Mouse (Mus musculus) myocyte (in vitro differentiated cells): ENCODE results near the gene Ttc41. TPM values are rescaled to one million over a fixed set of nuclear protein-coding genes. Genes with fewer than 3 reads are reported as not detected.

Experiments
- H3K27me3 ChIP-seq: one replicate; pipeline ENCODE4 v1.6.1; 2011; ENCODE audit not compliant: control insufficient read depth, insufficient read depth, insufficient read length
- H3K36me3 ChIP-seq: one replicate; pipeline ENCODE4 v1.6.1; 2011; ENCODE audit not compliant: control insufficient read depth, insufficient read depth
- H3K4me2 ChIP-seq: one replicate; pipeline ENCODE4 v1.6.1; 2011; ENCODE audit warnings: low read depth, control low read depth
- H3K4me3 ChIP-seq: one replicate; pipeline ENCODE4 v1.5.1; 2011; ENCODE audit warnings: mild to moderate bottlenecking, control low read depth, moderate library complexity
- H3K79me2 ChIP-seq: one replicate; pipeline ENCODE4 v1.6.1; 2011; ENCODE audit not compliant: control insufficient read depth, insufficient read depth
- H3ac ChIP-seq: one replicate; pipeline ENCODE4 v1.6.1; 2011; ENCODE audit not compliant: control insufficient read depth, insufficient read length
- CEBPB ChIP-seq: IDR thresholded peaks from 2 replicates; pipeline ENCODE4 v1.6.1; 2011; ENCODE audit warnings: mild to moderate bottlenecking, moderate library complexity; ENCODE audit not compliant: poor library complexity, insufficient read depth, severe bottlenecking
- E2F4 ChIP-seq: IDR thresholded peaks from one replicate; pipeline ENCODE4 v1.6.1; 2011; ENCODE audit warnings: mild to moderate bottlenecking, control low read depth, moderate library complexity; ENCODE audit not compliant: insufficient read depth
- MAX ChIP-seq: IDR thresholded peaks from one replicate; pipeline ENCODE4 v1.6.1; 2011; ENCODE audit warnings: low read depth, mild to moderate bottlenecking, control low read depth
- MYOD1 ChIP-seq, 3 experiments: IDR thresholded peaks; one replicate each; pipeline ENCODE4 v1.6.1; 2011; ENCODE audit warnings: control low read depth in 2 of 3, low read depth in 2 of 3, mild to moderate bottlenecking in 2 of 3, moderate library complexity in 1 of 3; ENCODE audit not compliant: insufficient read length in 2 of 3, control insufficient read depth in 1 of 3
- MYOG ChIP-seq, 3 experiments: IDR thresholded peaks; one replicate each; pipeline ENCODE4 v1.6.1; 2011; ENCODE audit warnings: control low read depth in 2 of 3, low read depth in 2 of 3, mild to moderate bottlenecking in 2 of 3; ENCODE audit not compliant: insufficient read length in 2 of 3, control insufficient read depth in 1 of 3, insufficient read depth in 1 of 3
- POLR2A ChIP-seq: IDR thresholded peaks from one replicate; pipeline ENCODE4 v1.6.1; 2011; ENCODE audit warnings: low read depth, mild to moderate bottlenecking, control low read depth, moderate library complexity; ENCODE audit not compliant: insufficient read length
- POLR2AphosphoS2 ChIP-seq: IDR thresholded peaks from one replicate; pipeline ENCODE4 v1.6.1; 2011; ENCODE audit warnings: low read depth, control low read depth; ENCODE audit not compliant: insufficient read length
- REST ChIP-seq: IDR thresholded peaks from one replicate; pipeline ENCODE4 v1.6.1; 2011; ENCODE audit warnings: mild to moderate bottlenecking, control low read depth, moderate library complexity; ENCODE audit not compliant: insufficient read depth, insufficient read length
- SRF ChIP-seq: IDR thresholded peaks from one replicate; pipeline ENCODE4 v1.6.1; 2011; ENCODE audit warnings: low read depth; ENCODE audit not compliant: control insufficient read depth, insufficient read length
- TCF12 ChIP-seq: IDR thresholded peaks from one replicate; pipeline ENCODE4 v1.6.1; 2011; ENCODE audit warnings: mild to moderate bottlenecking, control low read depth; ENCODE audit not compliant: poor library complexity, insufficient read depth, severe bottlenecking
- TCF3 ChIP-seq: IDR thresholded peaks from one replicate; pipeline ENCODE4 v1.6.1; 2011; ENCODE audit warnings: low read depth, control low read depth; ENCODE audit not compliant: insufficient read length
- USF1 ChIP-seq: IDR thresholded peaks from one replicate; pipeline ENCODE4 v1.6.1; 2011; ENCODE audit warnings: low read depth, mild to moderate bottlenecking, control low read depth, moderate library complexity
- polyA plus RNA-seq: library from polyadenylated mRNA; unstranded; fragments of >200 nt; fragmentation: generic; extraction: Trizol; gene quantifications from one replicate; pipeline ENCODE4 v1.2.1, GENCODE M21; 2012; ENCODE audit warnings: missing spikeins

Ttc41 gene
- polyA plus RNA-seq, 1 experiment: 0.40 TPM

DNA sequence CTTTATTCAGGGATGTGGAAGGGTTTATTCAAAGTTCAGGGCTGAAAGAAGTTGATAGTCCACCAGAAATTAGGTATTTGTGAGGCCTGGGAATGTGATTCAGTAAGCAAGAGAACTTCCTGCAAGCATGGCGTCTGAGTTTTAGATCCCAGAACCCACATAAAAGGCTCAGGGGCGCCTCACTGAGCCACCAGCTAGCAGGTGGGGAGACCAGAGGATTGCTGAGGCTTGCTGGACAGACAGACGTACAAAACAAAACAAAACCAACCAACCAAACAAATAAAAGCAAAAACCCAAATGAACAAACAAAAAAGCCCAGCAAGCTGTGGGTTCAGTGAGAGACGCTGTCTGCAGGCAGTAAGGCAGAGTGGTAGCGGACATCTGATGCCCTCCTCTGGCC, 77.0 kb downstream of the Ttc41 start:
- Histone ChIP-seq H3K27me3 (no peaks in the 10 kb centered on the region), H3K36me3 (no peaks in the 10 kb centered on the region), H3ac (no peak overlapping the region), H3K4me2 (peak overlapping the region; percentile 31), H3K4me3 (no peak overlapping the region), H3K79me2 (peaks cover 84% of the 10 kb centered on the region)
- TF ChIP-seq MYOG (IDR thresholded peaks at IDR 0.05; ENCODE audit: control insufficient read depth in 1 of 3, insufficient read depth in 1 of 3, insufficient read length in 2 of 3, low read depth in 2 of 3) (no peak), SRF (no peak), MYOD1 (IDR thresholded peaks at IDR 0.05; ENCODE audit: control insufficient read depth in 1 of 3, insufficient read length in 2 of 3, low read depth in 2 of 3) (no peak), CEBPB (no peak), POLR2AphosphoS2 (no peak), USF1 (no peak), TCF3 (no peak), TCF12 (no peak), E2F4 (no peak), MAX (no peak), POLR2A (no peak), REST (no peak)

DNA sequence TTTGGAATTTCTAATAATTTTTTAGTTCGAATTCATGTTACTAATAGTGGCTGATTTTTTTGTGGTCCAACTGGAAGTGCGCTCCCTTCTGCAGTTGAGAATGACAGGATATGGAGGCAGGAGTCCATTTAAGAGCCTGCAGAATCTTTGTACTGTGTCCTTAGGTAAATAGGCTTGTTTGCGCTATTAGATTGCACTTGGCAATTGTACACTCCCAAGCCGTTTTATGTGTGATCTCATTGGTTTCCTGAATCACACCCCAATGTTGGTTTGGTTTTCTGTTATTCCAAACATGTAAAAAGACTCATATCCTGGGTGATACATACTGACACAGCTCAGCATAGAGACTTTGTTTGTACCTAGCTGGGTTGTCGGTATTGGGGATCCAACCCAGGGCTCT, 78.0 kb downstream of the Ttc41 start:
- H3K4me3 ChIP-seq: no peak overlapping the region
- H3K27me3 ChIP-seq: no peaks in the 10 kb centered on the region
- peak overlapping the region; percentile 21 for H3K4me2 ChIP-seq
- TF ChIP-seq SRF (no peak), POLR2A (no peak), MAX (no peak), E2F4 (no peak), USF1 (no peak), CEBPB (no peak), TCF3 (no peak), MYOG (IDR thresholded peaks at IDR 0.05; ENCODE audit: control insufficient read depth in 1 of 3, insufficient read depth in 1 of 3, insufficient read length in 2 of 3, low read depth in 2 of 3) (no peak), MYOD1 (IDR thresholded peaks at IDR 0.05; ENCODE audit: control insufficient read depth in 1 of 3, insufficient read length in 2 of 3, low read depth in 2 of 3) (no peak), TCF12 (no peak)
- no peaks in the 10 kb centered on the region for H3K36me3 ChIP-seq
- no peak overlapping the region for H3ac ChIP-seq
- H3K79me2 ChIP-seq: peaks cover 93% of the 10 kb centered on the region

DNA sequence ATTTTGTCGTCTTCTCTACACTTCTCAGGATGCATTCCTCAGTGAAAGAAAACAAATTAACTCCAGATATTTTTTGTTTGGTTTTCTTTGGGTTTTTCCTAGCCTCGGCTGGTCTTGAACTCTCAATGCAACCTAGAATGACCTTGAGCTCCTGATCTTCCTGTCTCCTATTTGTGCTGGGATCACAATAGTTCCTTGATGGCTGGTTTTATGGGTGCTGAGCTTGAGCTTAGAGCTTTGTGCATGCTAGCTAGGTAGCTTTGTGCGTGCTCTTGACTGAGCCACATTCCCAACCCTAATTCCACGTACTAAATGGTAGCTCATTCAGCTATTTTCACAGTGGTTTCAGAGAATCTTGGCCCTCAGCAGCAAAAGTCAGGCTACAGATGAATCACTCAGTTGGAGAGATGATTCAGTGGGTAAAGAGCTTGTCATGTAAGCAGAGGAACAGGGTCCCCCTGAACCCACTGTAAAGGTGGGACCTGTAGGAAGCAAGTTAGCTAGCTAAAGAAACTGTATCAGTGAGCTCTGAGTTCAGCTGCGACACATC, 78.6 kb downstream of the Ttc41 start:
- peak overlapping the region; percentile 21 for H3K4me2 ChIP-seq
- TF ChIP-seq E2F4 (no peak), MAX (no peak), USF1 (no peak), REST (no peak), CEBPB (no peak), MYOG (IDR thresholded peaks at IDR 0.05; ENCODE audit: control insufficient read depth in 1 of 3, insufficient read depth in 1 of 3, insufficient read length in 2 of 3, low read depth in 2 of 3) (no peak), TCF3 (no peak), TCF12 (no peak), POLR2AphosphoS2 (no peak), SRF (no peak), MYOD1 (IDR thresholded peaks at IDR 0.05; ENCODE audit: control insufficient read depth in 1 of 3, insufficient read length in 2 of 3, low read depth in 2 of 3) (no peak), POLR2A (no peak)

GRCm38 (mm10) chr10:86785396-86785795, 79.8 kb downstream of the Ttc41 start:
- Histone ChIP-seq H3K4me2 (no peak overlapping the region), H3ac (no peak overlapping the region), H3K36me3 (no peaks in the 10 kb centered on the region), H3K27me3 (no peaks in the 10 kb centered on the region), H3K4me3 (no peak overlapping the region), H3K79me2 (peaks cover 97% of the 10 kb centered on the region)
- TF ChIP-seq CEBPB: no peak
- TF ChIP-seq TCF3: no peak

More for the DNA sequence above, 78.6 kb downstream of the Ttc41 start:
- Histone ChIP-seq H3ac (no peak overlapping the region), H3K79me2 (peaks cover 98% of the 10 kb centered on the region), H3K4me3 (no peak overlapping the region), H3K27me3 (no peaks in the 10 kb centered on the region), H3K36me3 (no peaks in the 10 kb centered on the region)

DNA sequence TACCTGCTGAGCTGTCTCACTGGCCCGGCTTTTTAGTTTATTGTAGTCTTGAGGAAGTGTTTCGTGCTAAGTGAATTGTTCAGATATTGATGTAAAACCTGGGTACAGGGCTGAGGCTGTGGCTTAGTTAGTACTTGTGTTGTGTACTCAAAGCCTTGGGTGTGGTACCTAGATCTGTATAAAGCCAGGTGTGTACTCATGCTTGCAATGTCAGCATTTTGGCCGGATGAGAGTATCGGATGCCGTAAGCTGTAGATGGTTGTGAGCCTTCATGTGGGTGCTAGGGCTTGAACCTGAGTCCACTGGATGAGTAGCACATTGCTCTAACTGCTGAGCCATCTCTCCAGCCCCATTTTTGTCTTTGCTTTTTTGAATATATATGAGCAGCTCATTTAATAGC, 80.5 kb downstream of the Ttc41 start:
- Histone ChIP-seq H3K4me3 (no peak overlapping the region), H3K36me3 (no peaks in the 10 kb centered on the region), H3ac (no peak overlapping the region), H3K27me3 (no peaks in the 10 kb centered on the region), H3K4me2 (no peak overlapping the region), H3K79me2 (peaks cover 96% of the 10 kb centered on the region)
- TF ChIP-seq REST (no peak), SRF (no peak), CEBPB (no peak), TCF3 (no peak), USF1 (no peak)
